13 mouse cellular contexts compared by ENCODE assay signal in genomic region chr17:25625282-25625681, GRCm38 (mm10). TPM values are rescaled to one million over a fixed set of nuclear protein-coding genes. Genes with fewer than 3 reads are reported as not detected.
DNase-seq lines count a peak whose midpoint lies in the region; ATAC-seq lines count a peak whose summit lies in the region.
"Had no signal": no experiment of that assay in that cellular context is flagged by ENCODE, and none has a peak within 500 bp of the region (broad histone marks: within the 10 kb centered on the region; RNA-seq: fewer than 3 reads in every experiment).

No protein-coding gene starts in this region.

- no peak overlapping the region for H3K4me3 ChIP-seq in midbrain, embryonic 16.5 days (ENCODE audit: low read depth, low read length)
- no peak overlapping the region for H3K4me3 ChIP-seq in midbrain, embryonic 11.5 days (ENCODE audit: low read depth, low read length)
- H3K4me3 ChIP-seq: liver, embryonic 15.5 days had no signal

- WGBS in midbrain, embryonic 16.5 days, result 90% methylated on average over 7 of the region's 7 CpGs
- WGBS in midbrain, embryonic 11.5 days, result 76% methylated on average over 7 of the region's 7 CpGs

- no peak overlapping the region for H3K4me2 ChIP-seq in midbrain, embryonic 16.5 days (ENCODE audit: low read length)
- no peak overlapping the region for H3K4me2 ChIP-seq in midbrain, embryonic 11.5 days
- H3K4me2 ChIP-seq: heart, embryonic 11.5 days; liver, embryonic 15.5 days had no signal

- H3K9me3 ChIP-seq in midbrain, embryonic 16.5 days (replicated peaks; ENCODE audit: control insufficient read depth, low read length, poor library complexity, severe bottlenecking), result no peaks in the 10 kb centered on the region
- H3K9me3 ChIP-seq in midbrain, embryonic 11.5 days (ENCODE audit: control insufficient read depth, low read length), result no peaks in the 10 kb centered on the region
- H3K9me3 ChIP-seq: liver, embryonic 15.5 days had no signal

- ATAC-seq in frontal cortex, adult (ENCODE audit: low TSS enrichment), result peak; percentile 46
- ATAC-seq in midbrain, embryonic 16.5 days, result no peak
- ATAC-seq in midbrain, embryonic 11.5 days (ENCODE audit: low FRiP score), result no peak

- H3K4me1 ChIP-seq in midbrain, embryonic 16.5 days (ENCODE audit: control insufficient read depth, insufficient read depth, low read length), result peaks cover 9% of the 10 kb centered on the region; the same call in 1 of the 2 replicates
- peaks cover 17% of the 10 kb centered on the region for H3K4me1 ChIP-seq in midbrain, embryonic 11.5 days (ENCODE audit: control insufficient read depth, insufficient read depth, low read length)
- H3K4me1 ChIP-seq: liver, embryonic 15.5 days had no signal

- H3K36me3 ChIP-seq in midbrain, embryonic 16.5 days (ENCODE audit: control insufficient read depth, insufficient read depth, low read length), result no peaks in the 10 kb centered on the region
- H3K36me3 ChIP-seq in midbrain, embryonic 11.5 days (ENCODE audit: control insufficient read depth, insufficient read depth, low read length), result no peaks in the 10 kb centered on the region
- H3K36me3 ChIP-seq: liver, embryonic 15.5 days had no signal

- no peak for DNase-seq in frontal cortex, postnatal 10 days (ENCODE audit: low spot score in 2 of 2)
- no peak for DNase-seq in midbrain, embryonic 11.5 days (ENCODE audit: low spot score, missing footprints)
- peak; percentile 60 to 90 for DNase-seq in left cerebral cortex, adult 9 months (ENCODE audit: low spot score in 2 of 2)
- DNase-seq in telencephalon, adult 2 months (ENCODE audit: low read depth, low spot score), result peak; percentile 88
- DNase-seq in urinary bladder, postnatal 10 days (ENCODE audit: low spot score), result no peak
- DNase-seq in cerebellum, adult 11 months, result no peak
- DNase-seq: adrenal gland, postnatal 14 days; kidney, adult 2 months; lung, postnatal 36 days had no signal

- H3K27me3 ChIP-seq in midbrain, embryonic 16.5 days (ENCODE audit: control insufficient read depth, insufficient read depth, low read depth, low read length), result no peaks in the 10 kb centered on the region
- H3K27me3 ChIP-seq in midbrain, embryonic 11.5 days (ENCODE audit: control insufficient read depth, insufficient read depth, low read length), result no peaks in the 10 kb centered on the region
- H3K27me3 ChIP-seq: liver, embryonic 15.5 days had no signal

- H3K27ac ChIP-seq in midbrain, embryonic 16.5 days (ENCODE audit: low read length), result peak overlapping the region; percentile 32
- no peak overlapping the region for H3K27ac ChIP-seq in midbrain, embryonic 11.5 days (ENCODE audit: low read depth, low read length)
- H3K27ac ChIP-seq: liver, embryonic 15.5 days had no signal

- no peak overlapping the region for H3K9ac ChIP-seq in midbrain, embryonic 16.5 days (ENCODE audit: low read depth, low read length)
- no peak overlapping the region for H3K9ac ChIP-seq in midbrain, embryonic 11.5 days (ENCODE audit: low read length)
- H3K9ac ChIP-seq: liver, embryonic 15.5 days had no signal

RNA-seq across cellular contexts. Expression of gene Lmf1, which starts 46.4 kb away (rescaled TPM):
- 20.4 and 20.6 TPM in 2 replicates for polyA plus RNA-seq in midbrain, embryonic 16.5 days (2015; fragmentation: Nextera tagmentation; extraction: Ambion mirVana)
- polyA plus RNA-seq in midbrain, embryonic 11.5 days (2014; fragmentation: Nextera tagmentation; extraction: Ambion mirVana), result 19.2 and 20.6 TPM in 2 replicates

RNA-seq across cellular contexts. Expression of gene Sox8, which starts 54.8 kb away (rescaled TPM):
- 10.1 and 16.2 TPM in 2 replicates for polyA plus RNA-seq in midbrain, embryonic 16.5 days (2015; fragmentation: Nextera tagmentation; extraction: Ambion mirVana)
- polyA plus RNA-seq in midbrain, embryonic 11.5 days (2014; fragmentation: Nextera tagmentation; extraction: Ambion mirVana), result 2.0 and 2.1 TPM in 2 replicates

Comparison
In these comparisons a context has a peak if more than half of its experiments do, and no peak if none do; other contexts are left out.
1. DNase-seq: peak in left cerebral cortex, adult 9 months (2 of 2) and telencephalon, adult 2 months (single experiment); none in frontal cortex, postnatal 10 days (0 of 2), midbrain, embryonic 11.5 days (single experiment), urinary bladder, postnatal 10 days (single experiment) and cerebellum, adult 11 months (single experiment).